Mouse (Mus musculus) forebrain, embryonic 11.5 days (tissue): ENCODE data around the gene Ccdc144b. TPM values are rescaled to one million over a fixed set of nuclear protein-coding genes. Genes with fewer than 3 reads are reported as not detected.
A peak's percentile ranks its signal among the peaks of the same experiment; 100 is the strongest.

Experiments
- ATAC-seq: fragments of 200-750 bp; cut with Nextera tagmentation; replicated peaks from 2 replicates; pipeline ENCODE4 v1.8.0; 2017; ENCODE audit warnings: moderate TSS enrichment; ENCODE audit not compliant: low FRiP score
- DNase-seq: peaks from one replicate; pipeline ENCODE4 v3.0.0-alpha.2; 2017; ENCODE audit warnings: low spot score
- H3K27ac ChIP-seq: fragments of 300-500 bp; sonication (generic); 2 replicates; pipeline ENCODE4 v1.5.1; 2014; ENCODE audit warnings: low read depth, low read length
- H3K27me3 ChIP-seq: fragments of 300-500 bp; sonication (generic); 2 replicates; pipeline ENCODE4 v1.6.1; 2014; ENCODE audit warnings: mild to moderate bottlenecking, low read length, mixed read lengths; ENCODE audit not compliant: control insufficient read depth, insufficient read depth
- H3K36me3 ChIP-seq: fragments of 300-500 bp; sonication (generic); 2 replicates; pipeline ENCODE4 v1.6.1; 2014; ENCODE audit warnings: mild to moderate bottlenecking, low read length, moderate library complexity, mixed read lengths; ENCODE audit not compliant: control insufficient read depth, insufficient read depth
- H3K4me1 ChIP-seq: fragments of 300-500 bp; sonication (generic); replicated peaks from 2 replicates; pipeline ENCODE4 v1.6.1; 2014; ENCODE audit warnings: low read length, mixed read lengths; ENCODE audit not compliant: control insufficient read depth, insufficient read depth
- H3K4me2 ChIP-seq: fragments of 300-500 bp; sonication (generic); 2 replicates; pipeline ENCODE4 v1.6.1; 2014; ENCODE audit warnings: low read depth, mild to moderate bottlenecking, low read length, moderate library complexity, mixed read lengths; ENCODE audit not compliant: severe bottlenecking
- H3K4me3 ChIP-seq: fragments of 300-500 bp; sonication (generic); 2 replicates; pipeline ENCODE4 v1.5.1; 2014; ENCODE audit warnings: low read depth, low read length
- H3K9ac ChIP-seq: fragments of 300-500 bp; sonication (generic); 2 replicates; pipeline ENCODE4 v1.6.1; 2014; ENCODE audit warnings: low read length
- H3K9me3 ChIP-seq: fragments of 300-500 bp; sonication (generic); 2 replicates; pipeline ENCODE4 v1.6.1; 2016; ENCODE audit warnings: low read length, mixed read lengths; ENCODE audit not compliant: control insufficient read depth
- WGBS: fragments of 180-500 bp; shearing (Covaris S2); extraction: QIAGEN DNeasy Blood & Tissue Kit; methylation state at CpG from one replicate; pipeline ENCODE4 v1.1.7; 2014; 5-methylcytosine and 5-hydroxymethylcytosine counted together
- polyA plus RNA-seq: library from polyadenylated mRNA; unstranded; fragments of >200 nt; fragmentation: Nextera tagmentation; extraction: Ambion mirVana; gene quantifications from 2 replicates; pipeline ENCODE4 v1.2.1, GENCODE M21; 2014

Gene Ccdc144b
- polyA plus RNA-seq, 1 experiment from 2014 or later: not detected

GRCm38 (mm10) chr3:36008411-36009154 lies 44.8 kb downstream of the Ccdc144b start:
- Histone ChIP-seq H3K36me3 (no peaks in the 10 kb centered on the region), H3K27me3 (no peaks in the 10 kb centered on the region), H3K4me1 (no peaks in the 10 kb centered on the region), H3K27ac (no peak overlapping the region), H3K4me3 (no peak overlapping the region), H3K9me3 (no peaks in the 10 kb centered on the region), H3K9ac (no peak overlapping the region), H3K4me2 (no peak overlapping the region)
- ATAC-seq (no peak), DNase-seq (no peak)
- WGBS: 76% methylated on average over 4 of the region's 4 CpGs

- Histone ChIP-seq H3K27ac (no peak overlapping the region), H3K4me1 (no peaks in the 10 kb centered on the region), H3K36me3 (no peaks in the 10 kb centered on the region), H3K9me3 (no peaks in the 10 kb centered on the region), H3K27me3 (no peaks in the 10 kb centered on the region), H3K4me3 (no peak overlapping the region), H3K4me2 (no peak overlapping the region), H3K9ac (no peak overlapping the region)
- WGBS: 84% methylated on average over 4 of the region's 4 CpGs
- DNase-seq (no peak), ATAC-seq (no peak)
Measured at GRCm38 (mm10) chr3:36004028-36004895, 49.1 kb downstream of the Ccdc144b start.

DNA sequence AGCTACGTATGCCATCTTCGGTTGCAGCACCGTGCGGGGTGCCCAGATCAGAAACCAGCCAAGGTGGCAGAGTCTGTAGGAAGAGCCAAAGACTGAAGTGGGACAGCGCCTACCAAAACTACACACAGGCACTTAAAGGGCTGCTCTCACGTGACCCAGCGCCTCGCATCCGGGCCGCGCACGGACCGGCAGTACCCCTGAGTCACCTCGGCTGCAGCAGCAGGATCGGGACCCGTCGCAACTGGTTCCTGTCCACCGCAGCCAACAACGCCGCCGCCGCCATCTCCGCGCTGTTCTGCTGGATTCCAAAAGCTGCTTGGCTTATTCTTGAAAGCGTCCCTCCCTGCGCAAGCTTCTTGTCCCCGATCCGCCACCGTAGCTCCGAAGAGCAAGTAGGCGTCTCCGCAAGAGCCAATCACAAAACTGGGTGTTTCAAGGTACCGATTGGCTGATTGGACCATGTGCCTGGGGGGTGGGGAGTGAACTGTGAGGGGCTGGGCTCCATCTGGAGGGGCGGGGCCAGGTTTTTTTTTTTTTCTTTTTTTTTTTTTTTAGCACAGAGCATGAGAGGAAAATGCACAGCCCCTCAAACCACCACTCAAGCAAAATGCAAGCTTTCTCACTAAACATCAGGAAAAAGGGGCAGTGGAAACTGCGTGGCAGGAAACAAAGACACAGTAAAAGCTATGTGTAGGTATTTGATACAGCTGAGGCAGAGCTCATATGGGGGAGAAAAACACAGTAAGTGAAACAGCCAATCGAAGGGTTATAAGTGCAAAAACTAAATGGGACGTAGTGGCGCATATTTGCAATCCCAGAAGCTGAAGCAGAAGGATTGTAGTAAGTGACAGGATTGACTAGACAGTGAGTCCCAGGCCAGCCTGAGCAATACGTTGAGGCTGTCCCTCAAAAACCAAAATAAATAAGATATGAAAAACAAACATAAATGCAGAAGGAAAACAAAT lies 52.8 kb downstream of the Ccdc144b start, which contains the start of gene Mccc1:
Mccc1 (minus strand) TSS at position 404 of the 965 bp plus-strand sequence.
- Histone ChIP-seq H3K4me2 (peak within 1 kb of the TSS; percentile 73), H3K27ac (peak within 1 kb of the TSS; percentile 75; the same call in 1 of the 2 replicates), H3K4me1 (no peaks in the 10 kb centered on the region), H3K27me3 (no peaks in the 10 kb centered on the region), H3K9me3 (no peaks in the 10 kb centered on the region), H3K36me3 (no peaks in the 10 kb centered on the region), H3K4me3 (peak within 1 kb of the TSS; percentile 66), H3K9ac (peak within 1 kb of the TSS; percentile 87)
- DNase-seq (peak; percentile 94), ATAC-seq (peak; percentile 99)
- 6% methylated on average over 39 of the region's 39 CpGs for WGBS

DNA sequence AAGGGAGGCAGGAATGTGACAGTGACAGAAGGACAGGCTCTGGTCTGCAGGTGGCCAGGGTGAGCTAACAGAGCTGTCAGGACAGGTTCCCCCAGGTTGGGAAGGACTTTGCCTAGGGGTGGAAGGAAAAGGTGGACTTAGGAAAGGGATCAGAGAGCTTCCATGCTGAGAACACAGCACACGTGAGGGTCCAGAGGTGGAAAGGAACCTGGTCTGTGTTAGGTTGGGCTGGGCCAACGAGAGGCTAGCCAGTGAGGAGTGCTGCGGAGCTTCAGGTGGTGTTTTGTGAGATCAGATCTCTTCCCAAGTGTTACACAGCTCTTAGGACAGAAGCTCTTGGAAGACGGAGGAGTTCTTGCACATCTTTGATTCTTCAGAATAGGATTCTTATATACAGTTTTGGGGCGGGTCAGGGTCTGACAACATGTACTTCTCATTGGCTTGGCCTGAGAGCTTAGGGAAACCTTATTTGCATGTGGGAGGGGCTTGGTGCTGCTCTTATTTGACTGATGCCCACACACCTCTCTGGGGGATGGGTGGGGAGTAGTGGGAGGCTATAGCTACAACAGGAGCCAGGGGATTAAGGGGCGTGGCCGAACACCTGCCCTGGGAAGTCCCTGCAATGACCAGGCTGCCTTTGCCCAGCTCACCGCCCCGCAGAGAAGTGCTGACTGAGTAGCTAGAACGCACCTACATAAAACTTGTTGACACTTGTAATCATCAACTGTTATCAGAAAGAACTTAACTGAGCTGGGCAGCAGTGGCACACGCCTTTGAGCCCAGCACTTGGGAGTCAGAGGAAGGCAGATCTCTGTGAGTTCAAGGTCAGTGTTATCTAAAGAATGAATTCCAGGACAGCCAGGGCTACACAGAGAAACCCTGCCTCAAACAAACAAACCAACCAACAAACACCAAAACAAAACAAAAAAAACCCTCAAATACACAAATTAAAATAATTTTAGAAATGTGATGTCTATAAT lies 58.5 kb downstream of the Ccdc144b start:
- Histone ChIP-seq H3K36me3 (no peaks in the 10 kb centered on the region), H3K4me2 (no peak overlapping the region), H3K27me3 (no peaks in the 10 kb centered on the region), H3K4me1 (no peaks in the 10 kb centered on the region), H3K27ac (no peak overlapping the region), H3K4me3 (no peak overlapping the region), H3K9me3 (no peaks in the 10 kb centered on the region), H3K9ac (no peak overlapping the region)
- DNase-seq: no peak
- WGBS: 51% methylated on average over 11 of the region's 11 CpGs
- no peak for ATAC-seq

GRCm38 (mm10) chr3:35990715-35991114 lies 62.6 kb downstream of the Ccdc144b start:
- 95% methylated on average over 7 of the region's 7 CpGs for WGBS
- DNase-seq (no peak), ATAC-seq (no peak)
- Histone ChIP-seq H3K27ac (no peak overlapping the region), H3K27me3 (no peaks in the 10 kb centered on the region), H3K4me1 (no peaks in the 10 kb centered on the region), H3K9me3 (no peaks in the 10 kb centered on the region), H3K4me2 (no peak overlapping the region), H3K9ac (no peak overlapping the region), H3K4me3 (no peak overlapping the region), H3K36me3 (no peaks in the 10 kb centered on the region)

GRCm38 (mm10) chr3:35988031-35988430 lies 65.3 kb downstream of the Ccdc144b start:
- no peak for DNase-seq
- H3K27me3 ChIP-seq: no peaks in the 10 kb centered on the region
- no peak for ATAC-seq
- peaks cover 3% of the 10 kb centered on the region; the same call in 1 of the 2 replicates for H3K36me3 ChIP-seq
- no peaks in the 10 kb centered on the region for H3K9me3 ChIP-seq
- no peak overlapping the region for H3K4me2 ChIP-seq
- H3K9ac ChIP-seq: no peak overlapping the region
- 92% methylated on average over 6 of the region's 6 CpGs for WGBS
- no peaks in the 10 kb centered on the region for H3K4me1 ChIP-seq
- H3K27ac ChIP-seq: no peak overlapping the region
- no peak overlapping the region for H3K4me3 ChIP-seq

DNA sequence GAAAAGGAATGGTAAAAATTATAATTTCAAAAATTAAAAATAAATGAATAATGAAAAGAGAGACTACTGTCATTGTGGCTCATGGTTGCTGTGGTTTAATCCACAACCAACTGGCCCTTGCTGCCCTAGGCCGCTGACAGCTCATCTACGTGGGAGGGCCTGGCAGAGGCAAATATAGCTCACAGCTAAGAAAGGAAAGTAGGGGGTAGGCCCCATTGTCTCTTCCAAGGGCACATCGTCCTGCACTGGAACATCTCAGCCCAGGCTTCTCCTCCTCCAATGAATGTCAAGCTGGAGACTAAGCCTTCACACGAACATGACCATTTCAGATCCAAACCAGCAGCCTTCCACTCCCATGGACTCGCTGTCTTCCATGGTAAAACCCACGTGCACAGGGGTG lies 67.1 kb downstream of the Ccdc144b start:
- WGBS: 94% methylated on average over 6 of the region's 6 CpGs
- H3K4me1 ChIP-seq: no peaks in the 10 kb centered on the region

More for the DNA sequence above, 67.1 kb downstream of the Ccdc144b start:
- Histone ChIP-seq H3K4me3 (no peak overlapping the region), H3K9me3 (no peaks in the 10 kb centered on the region), H3K4me2 (no peak overlapping the region), H3K36me3 (peaks cover 3% of the 10 kb centered on the region; the same call in 1 of the 2 replicates), H3K27ac (no peak overlapping the region), H3K27me3 (no peaks in the 10 kb centered on the region), H3K9ac (no peak overlapping the region)
- DNase-seq: no peak
- ATAC-seq: no peak
